Mouse (Mus musculus): ENCODE data around the gene Tmigd3.

The Tmigd3 gene

DNA sequence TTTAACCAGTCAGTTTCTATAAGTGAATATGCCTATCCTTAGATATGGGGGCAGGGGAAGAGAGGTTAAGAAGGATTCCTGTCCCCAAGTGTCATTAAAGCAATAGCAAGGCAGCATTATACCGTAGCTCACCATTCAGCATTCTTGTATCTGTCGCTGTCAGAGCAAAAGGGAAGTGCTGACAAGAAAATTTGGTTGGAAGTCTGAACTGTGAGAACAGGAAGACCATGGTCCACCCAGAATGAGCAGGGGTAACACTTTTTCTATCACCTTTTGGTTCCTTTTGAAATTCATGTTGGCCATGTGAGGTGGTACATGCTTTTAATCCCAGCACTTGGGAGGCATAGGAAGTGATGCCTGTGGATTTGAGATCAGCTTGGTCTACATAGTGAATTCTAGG lies 60.4 kb downstream of the Tmigd3 start:
- DNase-seq (ENCODE audit: low read depth, low spot score), result no peak

DNA sequence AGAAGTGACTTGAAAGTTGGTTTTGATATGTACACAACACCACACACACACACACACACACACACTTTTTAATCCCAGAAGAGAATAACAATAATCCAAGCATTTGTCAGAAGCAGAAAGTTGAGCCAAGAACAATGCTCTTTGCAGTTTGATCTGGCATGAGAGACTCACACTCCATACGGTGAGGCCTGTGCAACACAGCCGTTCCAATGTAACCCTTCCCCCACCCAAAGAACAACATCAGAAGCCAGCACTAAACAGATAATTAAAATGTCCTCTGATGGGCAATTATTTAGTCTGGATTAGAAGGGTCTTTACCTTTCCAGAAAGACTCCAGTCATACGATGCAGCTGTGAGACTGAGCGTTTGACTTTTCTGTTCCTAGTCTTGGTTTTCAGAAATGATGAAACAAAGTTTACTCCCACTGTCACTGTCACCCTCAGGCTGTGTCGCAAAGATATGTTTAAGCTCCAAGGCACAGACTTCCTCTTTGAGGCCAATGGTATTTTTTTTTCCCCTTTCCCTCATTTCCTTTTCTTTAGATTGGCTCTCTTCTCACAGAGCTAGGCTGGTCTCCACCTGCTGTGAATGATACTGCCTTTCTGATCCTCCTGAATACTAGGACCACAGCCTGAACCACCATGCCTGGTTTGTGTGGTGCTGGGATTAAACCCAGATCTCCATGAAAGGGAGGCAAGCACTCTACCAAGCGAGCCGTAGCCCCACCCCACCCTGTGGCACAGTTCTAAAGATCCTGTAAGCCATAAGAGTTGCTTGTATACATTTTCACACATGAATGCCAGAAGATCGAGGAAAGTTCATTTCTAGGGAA lies 61.8 kb downstream of the Tmigd3 start, which contains the start of gene I830077J02Rik:
TSS of gene I830077J02Rik (minus strand) at position 425 of the 832 bp plus-strand sequence.
- DNase-seq (ENCODE audit: low read depth, low spot score), result no peak

DNA sequence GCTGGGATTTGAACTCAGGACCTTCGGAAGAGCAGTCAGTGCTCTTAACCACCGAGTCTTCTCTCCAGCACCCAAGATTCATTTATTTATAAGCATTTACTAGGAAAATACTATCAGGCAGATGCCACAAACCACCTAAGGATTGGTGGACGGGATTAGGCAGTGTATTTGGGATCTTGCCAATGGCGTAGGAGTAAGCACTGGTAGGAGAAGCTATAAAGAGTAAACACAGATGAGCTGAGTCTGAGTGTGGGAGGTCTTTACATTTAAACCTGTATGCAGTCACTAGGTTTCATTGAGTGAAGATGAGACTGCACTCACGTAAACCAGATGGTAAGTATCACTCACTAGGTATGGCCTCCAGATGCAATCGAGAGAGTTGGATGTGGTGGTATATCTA lies 63.2 kb downstream of the Tmigd3 start:
- no peak for DNase-seq (ENCODE audit: low read depth, low spot score)

DNA sequence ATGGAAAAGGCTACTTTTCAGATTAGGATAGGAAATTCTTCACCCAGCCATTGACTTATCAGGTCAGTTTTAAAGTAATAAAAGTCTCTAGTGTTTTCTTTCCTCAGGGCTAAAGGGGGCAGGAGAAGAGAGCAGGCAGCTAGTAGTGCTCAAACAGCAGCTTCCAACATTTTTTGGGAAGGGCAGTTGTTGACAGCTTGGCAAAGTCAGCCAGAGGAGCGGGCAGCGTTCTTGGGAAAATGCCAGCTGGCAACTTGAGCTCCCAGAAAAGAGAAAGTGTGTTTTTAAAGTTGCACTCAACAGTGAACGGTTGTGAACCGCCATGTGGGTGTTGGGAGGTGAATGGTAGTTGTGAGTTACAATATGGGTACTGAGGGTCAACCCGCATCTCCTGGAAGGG lies 64.3 kb downstream of the Tmigd3 start:
- no peak for DNase-seq (ENCODE audit: low read depth, low spot score)

DNA sequence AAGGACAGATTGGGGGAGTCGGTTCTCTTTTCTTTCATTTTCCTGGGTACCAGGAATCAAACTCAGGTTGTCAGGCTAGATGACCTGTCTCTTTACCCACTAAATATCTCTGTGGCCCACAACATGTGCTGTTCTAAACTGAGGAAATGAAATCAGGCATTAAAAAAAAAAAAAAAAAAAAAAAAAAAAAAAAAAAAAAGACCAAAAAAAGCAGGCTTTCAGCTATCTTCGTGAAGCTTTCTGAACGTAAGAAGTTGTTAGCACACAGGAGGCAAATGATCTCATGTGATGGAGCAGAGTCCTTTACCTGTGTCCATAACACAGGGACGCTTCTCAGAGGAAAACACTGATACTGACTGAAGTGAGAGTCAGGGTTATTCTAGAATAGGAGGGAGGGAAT lies 65.4 kb downstream of the Tmigd3 start:
- DNase-seq (ENCODE audit: low read depth, low spot score), result no peak

DNA sequence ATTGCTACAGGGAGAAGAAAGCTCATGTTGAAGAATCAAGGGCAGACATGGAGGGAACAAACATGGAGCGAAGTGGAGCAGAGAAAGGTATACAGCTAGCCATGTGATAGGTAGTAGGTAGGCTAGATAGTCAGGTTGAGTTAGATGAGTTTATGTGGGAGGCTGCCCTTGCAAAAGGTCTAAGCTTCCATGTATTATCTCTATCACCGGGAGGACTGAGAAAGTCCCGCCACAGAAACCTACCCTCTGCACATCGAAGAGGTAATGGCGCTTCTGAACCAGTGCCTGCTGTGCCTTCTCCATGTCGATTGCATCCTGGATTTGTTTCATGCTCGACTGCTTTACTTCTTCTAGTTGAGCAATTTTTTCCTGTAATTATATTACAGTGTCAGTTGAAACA lies 80.6 kb downstream of the Tmigd3 start:
- no peak for DNase-seq (ENCODE audit: low read depth, low spot score)

DNA sequence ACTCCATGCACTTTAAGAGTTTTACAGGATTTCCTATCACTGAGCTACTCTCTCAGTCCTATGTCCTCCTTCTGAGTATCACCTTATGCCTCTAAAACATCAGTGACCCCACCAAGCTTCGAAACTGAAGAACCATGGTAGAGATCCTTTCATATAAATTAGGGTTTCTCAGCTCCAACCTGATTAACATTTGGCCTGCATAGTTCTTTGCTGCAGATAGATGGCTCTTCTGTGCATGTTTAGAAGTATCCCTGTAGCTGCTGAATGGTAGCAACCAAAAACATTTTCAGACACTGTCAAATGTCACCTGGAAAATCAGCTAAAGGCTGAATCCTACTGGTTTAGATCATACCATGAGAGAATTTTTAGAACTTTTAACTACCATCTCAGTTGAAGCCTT lies 86.5 kb downstream of the Tmigd3 start:
- DNase-seq (ENCODE audit: low read depth, low spot score), result no peak

DNA sequence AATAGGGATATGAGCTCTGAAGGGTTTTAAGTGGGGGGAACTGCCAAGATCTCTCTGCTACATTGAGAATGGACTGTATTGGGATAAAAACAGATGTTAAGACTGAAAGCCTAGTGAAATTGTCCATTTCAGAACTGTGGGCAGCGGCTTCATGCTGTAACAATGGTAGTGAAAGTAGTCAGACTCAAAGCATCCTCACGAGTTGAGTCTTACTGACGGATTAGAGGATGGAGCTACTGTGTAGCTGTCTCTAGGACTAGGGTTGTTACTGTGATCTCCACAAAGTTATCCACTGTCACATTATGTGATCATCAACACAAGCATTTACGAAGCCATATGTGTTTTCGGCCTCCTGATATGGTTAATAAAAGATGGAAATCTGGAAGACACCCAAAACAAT lies 87.5 kb downstream of the Tmigd3 start:
- DNase-seq (ENCODE audit: low read depth, low spot score), result no peak

DNA sequence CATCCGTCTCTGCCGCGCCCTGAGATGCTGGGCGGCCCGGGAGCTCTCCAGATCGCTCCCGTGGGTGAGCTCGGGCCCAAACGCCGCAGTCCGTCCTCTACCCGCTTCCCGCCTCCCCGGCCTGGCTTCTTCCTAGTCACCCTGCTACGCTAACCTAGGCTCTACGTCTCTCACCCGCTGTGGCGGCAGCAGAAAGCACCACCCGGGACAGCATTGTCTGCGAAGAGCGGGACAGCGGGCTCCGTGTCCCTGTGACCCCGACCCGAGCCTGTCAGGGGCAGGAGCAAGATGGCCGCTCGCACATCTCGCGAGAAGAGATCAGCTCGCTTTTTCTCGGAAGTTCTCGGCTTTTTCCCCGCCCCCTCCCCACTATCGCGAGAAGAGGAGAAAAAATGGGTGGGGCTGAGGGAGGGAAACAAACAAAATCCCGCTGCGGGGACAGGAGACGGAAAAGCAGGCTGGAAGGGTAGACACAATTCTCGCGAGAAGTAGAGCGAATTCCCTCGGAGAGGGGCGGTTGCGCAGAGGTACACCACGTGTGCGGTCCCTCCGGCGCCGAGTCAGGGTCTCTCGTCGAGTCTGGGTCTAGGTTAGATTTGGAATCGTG lies 88.4 kb downstream of the Tmigd3 start, which contains the start of gene Wdr77:
TSS of gene Wdr77 (plus strand) at position 396 of the 607 bp plus-strand sequence.
- peak; percentile 97 for DNase-seq (ENCODE audit: low read depth, low spot score)

DNA sequence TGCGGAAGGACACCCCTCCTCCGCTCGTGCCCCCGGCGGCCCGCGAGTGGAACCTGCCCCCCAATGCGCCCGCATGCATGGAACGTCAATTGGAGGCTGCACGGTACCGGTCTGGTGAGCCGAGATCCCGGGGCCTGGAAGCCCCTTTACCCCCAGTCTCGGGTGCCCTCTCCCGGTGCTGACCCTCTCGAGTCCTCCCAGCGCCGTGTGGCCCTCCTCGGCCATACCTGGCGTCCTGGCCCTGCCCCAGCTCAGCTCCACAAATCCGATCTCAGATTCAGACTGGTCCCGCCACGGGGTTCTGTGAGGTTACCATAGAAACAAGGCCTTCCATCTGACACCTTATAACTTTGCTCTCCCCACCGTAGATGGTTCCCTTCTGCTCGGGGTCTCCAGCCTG lies 88.9 kb downstream of the Tmigd3 start:
- no peak for DNase-seq (ENCODE audit: low read depth, low spot score)

DNA sequence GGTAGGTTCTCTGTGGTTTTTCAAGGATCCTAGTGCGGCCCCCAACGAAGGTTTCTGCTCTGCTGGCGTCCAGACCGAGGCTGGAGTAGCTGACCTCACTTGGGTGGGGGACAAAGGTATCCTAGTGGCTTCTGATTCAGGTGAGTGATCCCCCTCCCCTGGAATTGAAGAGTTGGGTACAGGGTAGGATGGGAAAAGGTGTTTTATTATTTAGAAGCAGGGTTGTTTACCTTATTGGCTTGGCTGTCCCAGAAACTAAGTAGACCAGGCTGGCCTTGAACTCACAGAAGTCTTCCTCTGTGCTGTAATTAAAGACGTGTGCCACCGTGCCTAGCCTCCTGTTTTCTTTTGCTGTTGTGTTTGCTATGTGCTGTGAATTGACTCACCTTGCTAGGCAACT lies 89.3 kb downstream of the Tmigd3 start, which contains the start of gene Atp5f1:
TSS of gene Atp5f1 (minus strand) at position 101 of the 400 bp plus-strand sequence.
- DNase-seq (ENCODE audit: low read depth, low spot score), result no peak

DNA sequence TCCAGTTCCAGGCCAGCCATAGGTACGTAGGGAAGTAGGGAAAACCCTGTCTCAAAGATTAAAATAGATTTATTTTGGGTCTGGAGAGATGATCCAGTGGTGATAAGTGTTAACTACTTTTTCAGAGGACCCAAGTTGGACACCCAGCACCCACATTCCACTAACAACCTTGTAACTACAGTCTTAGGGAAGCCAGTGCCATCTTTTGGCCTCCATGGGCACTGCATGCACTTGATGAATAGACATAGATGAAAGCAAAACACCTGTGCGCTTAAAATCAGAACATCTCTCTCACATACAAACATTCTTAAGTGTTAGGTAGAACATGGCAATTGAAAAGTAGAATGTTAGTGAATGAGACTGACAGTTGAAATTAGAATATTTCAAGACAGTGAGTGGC lies 90.0 kb downstream of the Tmigd3 start:
- DNase-seq (ENCODE audit: low read depth, low spot score), result peak; percentile 29

DNA sequence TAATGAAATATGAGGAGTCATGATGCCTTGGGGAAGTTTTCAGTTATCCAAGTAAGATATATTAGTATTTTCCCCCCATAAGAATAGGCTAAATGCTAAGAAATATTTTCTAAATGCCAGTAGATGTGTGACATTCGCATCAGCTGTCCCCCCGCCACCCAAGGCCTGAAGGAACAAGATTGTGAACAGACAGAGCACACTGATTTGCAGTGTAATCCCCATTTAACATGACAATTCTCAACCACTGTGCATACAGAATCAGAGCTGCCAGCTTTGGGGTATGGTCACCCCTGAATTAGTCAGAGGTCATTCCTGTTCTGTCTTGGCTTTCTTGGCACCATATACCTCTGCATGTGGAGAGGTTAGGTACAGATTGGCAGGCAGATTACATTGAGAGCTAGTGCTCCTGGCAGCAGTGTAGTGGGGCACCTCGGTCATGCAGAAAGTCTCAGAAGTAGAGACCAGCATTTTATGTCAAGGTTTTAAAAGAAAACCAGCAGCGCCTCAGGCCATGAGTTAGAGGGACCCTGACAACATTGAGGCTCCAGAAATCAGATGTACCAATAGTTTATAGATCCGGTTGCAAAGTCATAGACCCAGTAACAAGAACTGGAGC lies 101.2 kb downstream of the Tmigd3 start:
- DNase-seq (ENCODE audit: low read depth, low spot score), result no peak

DNA sequence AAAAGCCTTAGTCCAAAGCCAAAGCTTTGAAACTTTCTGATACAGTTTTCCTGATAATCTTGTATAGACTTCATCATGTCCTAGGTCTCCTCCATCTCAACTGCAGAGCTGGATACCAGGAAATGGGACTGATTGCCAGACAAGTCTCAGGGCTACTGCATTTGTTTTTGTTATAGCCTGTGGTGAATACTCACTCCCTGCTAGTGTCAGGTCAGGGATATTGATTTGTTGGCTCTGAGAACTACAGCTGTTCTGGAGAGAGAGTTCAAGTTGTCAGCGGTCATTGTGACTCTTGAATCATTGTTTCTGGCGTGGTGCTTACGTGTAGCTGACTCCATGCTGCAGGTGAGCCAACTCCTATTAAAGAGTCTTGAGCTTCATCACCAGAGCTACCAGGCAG lies 102.7 kb downstream of the Tmigd3 start, which contains the start of gene Ovgp1:
TSS of gene Ovgp1 (plus strand) at position 301 of the 400 bp plus-strand sequence.
- DNase-seq (ENCODE audit: low read depth, low spot score), result no peak
